Mouse (Mus musculus) CH12.LX (cell line): ENCODE measurements around the gene Gba2. TPM values are rescaled to one million over a fixed set of nuclear protein-coding genes. Genes with fewer than 3 reads are reported as not detected.

Experiments
- DNase-seq: peaks from one replicate; pipeline ENCODE4 v3.0.0-alpha.2; 2013; ENCODE audit errors: extremely low read depth
- H3K27ac ChIP-seq: 2 replicates; pipeline ENCODE4 v1.5.1; 2012; ENCODE audit warnings: low read depth, mild to moderate bottlenecking, control low read depth, moderate library complexity; ENCODE audit not compliant: insufficient read depth
- H3K27me3 ChIP-seq: replicated peaks from 2 replicates; pipeline ENCODE3; 2012; ENCODE audit warnings: inconsistent platforms
- H3K36me3 ChIP-seq, 2 experiments: replicated peaks in 1 of 2; 2 replicates each; pipeline versions ENCODE3 to v1.6.1; 2012; ENCODE audit warnings: inconsistent platforms in 1 of 2, low read length in 1 of 2, mild to moderate bottlenecking in 1 of 2, mixed read lengths in 1 of 2, moderate library complexity in 1 of 2; ENCODE audit not compliant: control insufficient read depth in 1 of 2, insufficient read depth in 1 of 2
- H3K4me1 ChIP-seq, 2 experiments: 2 replicates each; pipeline ENCODE4 v1.6.1; 2012; ENCODE audit warnings: inconsistent platforms in 1 of 2, moderate library complexity in 1 of 2; ENCODE audit not compliant: insufficient read depth in 2 of 2, control insufficient read depth in 1 of 2
- H3K4me2 ChIP-seq: 2 replicates; pipeline ENCODE4 v1.6.1; 2012; ENCODE audit warnings: low read depth, mild to moderate bottlenecking, control low read depth; ENCODE audit not compliant: poor library complexity, insufficient read depth, severe bottlenecking
- H3K4me3 ChIP-seq, 3 experiments: fragments of 150-350 bp in 1 of 3; sonication (generic) in 1 of 3; replicated peaks in 1 of 3; 2 replicates each; pipeline versions ENCODE3 to v1.5.1; 2011 to 2012; ENCODE audit warnings: low read depth in 2 of 3, low read length in 2 of 3, mild to moderate bottlenecking in 2 of 3, moderate library complexity in 2 of 3, control low read depth in 1 of 3, improper control_type of control experiment in 1 of 3, inconsistent platforms in 1 of 3, mixed read lengths in 1 of 3; ENCODE audit not compliant: poor library complexity in 1 of 3
- H3K79me2 ChIP-seq: replicated peaks from 2 replicates; pipeline ENCODE4 v1.6.1; 2012; ENCODE audit warnings: mild to moderate bottlenecking, moderate library complexity; ENCODE audit not compliant: control insufficient read depth, poor library complexity, insufficient read depth, severe bottlenecking; ENCODE audit errors: extremely low read depth
- H3K9ac ChIP-seq: 2 replicates; pipeline ENCODE4 v1.6.1; 2012; ENCODE audit warnings: low read depth, mild to moderate bottlenecking, control low read depth, moderate library complexity; ENCODE audit not compliant: insufficient read depth
- H3K9me3 ChIP-seq: replicated peaks from 2 replicates; pipeline ENCODE3; 2012; ENCODE audit warnings: low read length, inconsistent platforms, mixed read lengths
- BHLHE40 ChIP-seq: IDR thresholded peaks from 2 replicates; pipeline ENCODE4 v1.6.1; 2011; ENCODE audit warnings: mild to moderate bottlenecking, low read depth, low read length, improper control_type of control experiment
- CHD1 ChIP-seq: IDR thresholded peaks from 2 replicates; pipeline ENCODE4 v1.6.1; 2012; ENCODE audit warnings: low read depth, low read length, improper control_type of control experiment, inconsistent platforms
- CHD2 ChIP-seq: IDR thresholded peaks from 2 replicates; pipeline ENCODE4 v1.6.1; 2011; ENCODE audit warnings: low read length, improper control_type of control experiment
- CTCF ChIP-seq, 2 experiments: IDR thresholded peaks in 1 of 2; conservative IDR thresholded peaks in 1 of 2; 2 replicates each; pipeline ENCODE4 v1.5.1; 2011 to 2012; ENCODE audit warnings: low read depth in 2 of 2, low read length in 2 of 2, improper control_type of control experiment in 1 of 2, inconsistent platforms in 1 of 2, mild to moderate bottlenecking in 1 of 2, moderate library complexity in 1 of 2
- E2F4 ChIP-seq: IDR thresholded peaks from 2 replicates; pipeline ENCODE4 v1.6.1; 2011; ENCODE audit warnings: low read depth, low read length, improper control_type of control experiment; ENCODE audit not compliant: insufficient replicate concordance
- ELF1 ChIP-seq: IDR thresholded peaks from 2 replicates; pipeline ENCODE4 v1.6.1; 2014; ENCODE audit warnings: low read depth, mild to moderate bottlenecking, inconsistent platforms, low read length, improper control_type of control experiment
- EP300 ChIP-seq: IDR thresholded peaks from 2 replicates; pipeline ENCODE4 v1.6.1; 2011; ENCODE audit warnings: low read length, improper control_type of control experiment
- ETS1 ChIP-seq: conservative IDR thresholded peaks from 2 replicates; pipeline ENCODE4 v1.6.1; 2012; ENCODE audit warnings: low read depth, mild to moderate bottlenecking, inconsistent platforms, low read length, improper control_type of control experiment, moderate library complexity
- GABPA ChIP-seq: IDR thresholded peaks from 2 replicates; pipeline ENCODE4 v1.6.1; 2012; ENCODE audit warnings: low read depth, low read length, improper control_type of control experiment, inconsistent platforms; ENCODE audit not compliant: insufficient replicate concordance
- HCFC1 ChIP-seq: IDR thresholded peaks from 2 replicates; pipeline ENCODE4 v1.6.1; 2012; ENCODE audit warnings: low read depth, mild to moderate bottlenecking, inconsistent platforms, low read length, improper control_type of control experiment
- IRF4 ChIP-seq: IDR thresholded peaks from 2 replicates; pipeline ENCODE4 v1.6.1; 2014; ENCODE audit warnings: low read depth, mild to moderate bottlenecking, inconsistent platforms, low read length, improper control_type of control experiment
- JUN ChIP-seq: IDR thresholded peaks from 2 replicates; pipeline ENCODE4 v1.6.1; 2011; ENCODE audit warnings: low read depth, mild to moderate bottlenecking, low read length, improper control_type of control experiment, moderate library complexity; ENCODE audit not compliant: insufficient read depth
- JUND ChIP-seq: conservative IDR thresholded peaks from 2 replicates; pipeline ENCODE4 v1.6.1; 2011; ENCODE audit warnings: low read depth, low read length, improper control_type of control experiment
- KAT2A ChIP-seq: IDR thresholded peaks from 2 replicates; pipeline ENCODE4 v1.6.1; 2012; ENCODE audit warnings: low read length, improper control_type of control experiment, inconsistent platforms; ENCODE audit not compliant: insufficient replicate concordance
- MAFK ChIP-seq: IDR thresholded peaks from 2 replicates; pipeline ENCODE4 v1.6.1; 2011; ENCODE audit warnings: low read length, improper control_type of control experiment; ENCODE audit not compliant: insufficient replicate concordance
- MAX ChIP-seq: IDR thresholded peaks from 2 replicates; pipeline ENCODE4 v1.6.1; 2011; ENCODE audit warnings: low read length, improper control_type of control experiment
- MEF2A ChIP-seq: IDR thresholded peaks from 2 replicates; pipeline ENCODE4 v1.6.1; 2014; ENCODE audit warnings: low read depth, mild to moderate bottlenecking, inconsistent platforms, low read length, improper control_type of control experiment, borderline replicate concordance
- MXI1 ChIP-seq: IDR thresholded peaks from 2 replicates; pipeline ENCODE4 v1.6.1; 2011; ENCODE audit warnings: mild to moderate bottlenecking, low read depth, low read length, improper control_type of control experiment
- MYC ChIP-seq: IDR thresholded peaks from 2 replicates; pipeline ENCODE4 v1.6.1; 2011; ENCODE audit warnings: low read depth, mild to moderate bottlenecking, improper control_type of control experiment, low read length
- NELFE ChIP-seq: IDR thresholded peaks from 2 replicates; pipeline ENCODE4 v1.6.1; 2011; ENCODE audit warnings: low read depth, low read length, improper control_type of control experiment
- NRF1 ChIP-seq: IDR thresholded peaks from 2 replicates; pipeline ENCODE4 v1.6.1; 2014; ENCODE audit warnings: low read depth, mild to moderate bottlenecking, inconsistent platforms, low read length, improper control_type of control experiment, moderate library complexity
- PAX5 ChIP-seq: IDR thresholded peaks from 2 replicates; pipeline ENCODE4 v1.6.1; 2012; ENCODE audit warnings: low read length, inconsistent platforms, mixed read lengths
- POLR2A ChIP-seq: IDR thresholded peaks from 2 replicates; pipeline ENCODE4 v1.6.1; 2011; ENCODE audit warnings: low read depth, mild to moderate bottlenecking, improper control_type of control experiment, low read length
- POLR2AphosphoS2 ChIP-seq: IDR thresholded peaks from 2 replicates; pipeline ENCODE4 v1.6.1; 2011; ENCODE audit warnings: low read depth, low read length, improper control_type of control experiment
- RAD21 ChIP-seq: IDR thresholded peaks from 2 replicates; pipeline ENCODE4 v1.6.1; 2011; ENCODE audit warnings: low read depth, mild to moderate bottlenecking, low read length, improper control_type of control experiment, moderate library complexity
- RCOR1 ChIP-seq: conservative IDR thresholded peaks from 2 replicates; pipeline ENCODE4 v1.6.1; 2012; ENCODE audit warnings: low read depth, mild to moderate bottlenecking, inconsistent platforms, low read length, improper control_type of control experiment
- SIN3A ChIP-seq: IDR thresholded peaks from 2 replicates; pipeline ENCODE4 v1.6.1; 2012; ENCODE audit warnings: low read length, improper control_type of control experiment, inconsistent platforms
- SMC3 ChIP-seq: IDR thresholded peaks from 2 replicates; pipeline ENCODE4 v1.6.1; 2011; ENCODE audit warnings: low read depth, low read length, improper control_type of control experiment
- TBP ChIP-seq: conservative IDR thresholded peaks from 2 replicates; pipeline ENCODE4 v1.6.1; 2011; ENCODE audit warnings: low read depth, low read length, improper control_type of control experiment
- TCF12 ChIP-seq: IDR thresholded peaks from 2 replicates; pipeline ENCODE4 v1.6.1; 2014; ENCODE audit warnings: low read depth, mild to moderate bottlenecking, inconsistent platforms, low read length, improper control_type of control experiment
- UBTF ChIP-seq: IDR thresholded peaks from 2 replicates; pipeline ENCODE4 v1.6.1; 2012; ENCODE audit warnings: low read depth, mild to moderate bottlenecking, inconsistent platforms, low read length, improper control_type of control experiment, moderate library complexity
- USF1 ChIP-seq: IDR thresholded peaks from 2 replicates; pipeline ENCODE4 v1.6.1; 2014; ENCODE audit warnings: low read depth, mild to moderate bottlenecking, inconsistent platforms, low read length, improper control_type of control experiment
- USF2 ChIP-seq: conservative IDR thresholded peaks from 2 replicates; pipeline ENCODE4 v1.6.1; 2011; ENCODE audit warnings: low read depth, low read length, improper control_type of control experiment
- ZC3H11A ChIP-seq: IDR thresholded peaks from 2 replicates; pipeline ENCODE4 v1.6.1; 2012; ENCODE audit warnings: low read depth, mild to moderate bottlenecking, inconsistent platforms, low read length, improper control_type of control experiment
- ZKSCAN1 ChIP-seq: IDR thresholded peaks from 2 replicates; pipeline ENCODE4 v1.6.1; 2012; ENCODE audit warnings: low read depth, inconsistent platforms, low read length, improper control_type of control experiment, borderline replicate concordance
- ZMIZ1 ChIP-seq: IDR thresholded peaks from 2 replicates; pipeline ENCODE4 v1.6.1; 2012; ENCODE audit warnings: low read depth, mild to moderate bottlenecking, inconsistent platforms, low read length, improper control_type of control experiment
- ZNF384 ChIP-seq: IDR thresholded peaks from 2 replicates; pipeline ENCODE4 v1.6.1; 2012; ENCODE audit warnings: low read depth, low read length, improper control_type of control experiment, inconsistent platforms
- dilution Hi-C: fragments of 300-500 bp; cut with MboI; formaldehyde crosslinking; loops from 2 replicates; pipeline ENCODE4 v1.14.3; 2020; ENCODE audit warnings: low sequenced_read_pairs; ENCODE audit not compliant: extremely low pct_unique_long_range_greater_than_20kb, extremely low pct_ligation_motif_present
- in situ Hi-C: fragments of 300-500 bp; cut with MboI; formaldehyde crosslinking; loops from 3 replicates; pipeline ENCODE4 v1.14.3; 2019; ENCODE audit warnings: low sequenced_read_pairs, low pct_ligation_motif_present, low pct_unique_long_range_greater_than_20kb, mixed read lengths
- polyA plus RNA-seq: library from polyadenylated mRNA; unstranded; fragments of >175 nt; gene quantifications from 2 replicates; pipeline ENCODE4 v1.2.1, GENCODE M21; 2012; ENCODE audit warnings: low read depth; ENCODE audit not compliant: insufficient read length
- total RNA-seq, 2 experiments: library from RNA; depleted of rRNA; stranded (reverse); fragments of 300-350 nt in 1 of 2; fragments of >200 nt in 1 of 2; gene quantifications; 2 replicates each; pipeline ENCODE4 v1.2.3; 2012 to 2014

The Gba2 gene
- total RNA-seq (2012; rRNA removed) (3.6 and 4.1 TPM in 2 replicates), total RNA-seq (2014; rRNA removed) (3.2 TPM in 2 replicates), polyA plus RNA-seq (8.7 and 11.2 TPM in 2 replicates)

DNA sequence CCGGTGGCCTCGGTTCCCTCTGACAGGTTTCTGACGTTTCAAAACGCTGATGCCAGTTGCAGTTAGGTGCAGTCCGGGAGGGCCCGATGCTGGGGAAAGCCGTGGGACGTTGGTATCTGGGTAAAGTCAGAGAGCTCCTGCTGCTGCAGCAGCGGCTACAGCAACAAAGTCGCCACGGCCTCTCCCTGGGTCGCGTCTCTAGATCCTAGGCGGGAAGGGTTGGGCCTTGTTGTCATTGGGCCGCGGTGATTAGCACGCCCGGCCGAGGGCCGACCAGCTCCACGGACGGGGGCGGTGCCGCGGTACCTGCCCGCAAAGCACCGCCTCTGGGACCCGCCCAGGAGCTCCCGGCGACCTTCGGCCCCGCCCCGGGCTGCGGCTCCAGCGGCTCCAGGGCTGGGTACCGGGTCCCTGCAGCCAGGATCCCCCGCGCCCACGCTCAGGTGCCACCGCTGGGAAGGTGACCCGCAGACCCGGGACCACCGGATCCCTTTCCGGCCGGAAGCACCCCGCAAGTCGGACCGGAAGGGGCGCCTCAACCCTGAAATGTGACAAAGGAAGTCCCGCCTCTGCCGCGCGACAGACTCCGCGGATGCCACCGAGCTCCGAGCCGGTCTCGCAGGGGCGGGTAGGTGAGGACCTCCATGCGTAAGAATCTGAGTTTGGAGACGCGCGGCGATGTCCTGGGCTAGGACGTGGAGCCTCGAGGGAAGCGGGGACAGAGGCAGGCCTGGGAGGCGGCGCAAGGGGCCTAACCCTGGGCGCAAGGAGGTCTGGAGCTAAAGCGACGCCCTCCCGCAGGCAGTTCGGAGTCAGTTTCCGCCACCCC lies at the start of gene Gba2, which contains the start of gene Rgp1:
Gba2 (minus strand) TSS at position 498 of the 829 bp plus-strand sequence.
Rgp1 (plus strand) TSS at position 340 of the 829 bp plus-strand sequence.
- H3K4me3 ChIP-seq, result peak within 1 kb of the TSS; percentile 73 to 80 (median 77)
- H3K27ac ChIP-seq, result peak within 1 kb of the TSS; percentile 9; the same call in 1 of the 2 replicates
- H3K9me3 ChIP-seq, result no peaks in the 10 kb centered on the region
- in situ Hi-C loops, result no loop called here
- peaks cover 32 to 59% of the 10 kb centered on the region in 2 experiments for H3K36me3 ChIP-seq
- H3K9ac ChIP-seq, result peak within 1 kb of the TSS; percentile 63
- DNase-seq, result peak; percentile 81
- H3K27me3 ChIP-seq, result no peaks in the 10 kb centered on the region
- dilution Hi-C loops, result no loop called here
- peak within 1 kb of the TSS; percentile 85 for H3K4me2 ChIP-seq
- peaks cover 14 to 44% of the 10 kb centered on the region in 2 experiments for H3K4me1 ChIP-seq
- peaks cover 7% of the 10 kb centered on the region for H3K79me2 ChIP-seq
- TF ChIP-seq POLR2AphosphoS2 (peak; percentile 53), ZC3H11A (no peak), SMC3 (no peak), BHLHE40 (peak; percentile 20; the same call in 1 of the 2 replicates), ELF1 (peak; percentile 80), CHD2 (no peak), NRF1 (0 out of 2 replicates have a peak, but pooled peaks have one; percentile 14), MAX (peak; percentile 61), POLR2A (peak; percentile 81), ZMIZ1 (peak; percentile 70), PAX5 (no peak), RCOR1 (no peak; the same call in 1 of the 2 replicates), HCFC1 (peak; percentile 79), IRF4 (peak; percentile 61), SIN3A (peak; percentile 92), E2F4 (no peak), CTCF (conservative IDR thresholded peaks at IDR 0.05 in 1 of 2, IDR thresholded peaks at IDR 0.05 in 1 of 2; ENCODE audit: low read depth in 2 of 2, low read length in 2 of 2) (no peak), MXI1 (peak; percentile 78; the same call in 1 of the 2 replicates), UBTF (0 out of 2 replicates have a peak, but pooled peaks have one; percentile 38), USF2 (no peak), TBP (0 out of 2 replicates have a peak, but pooled peaks have one; percentile 13), CHD1 (no peak), MEF2A (peak; percentile 14; the same call in 1 of the 2 replicates), ZNF384 (no peak), ETS1 (0 out of 2 replicates have a peak, but pooled peaks have one; percentile 7), JUN (no peak), ZKSCAN1 (no peak), MYC (0 out of 2 replicates have a peak, but pooled peaks have one; percentile 14), TCF12 (peak; percentile 29), KAT2A (peak; percentile 65; the same call in 1 of the 2 replicates), NELFE (peak; percentile 87), EP300 (no peak), USF1 (no peak), JUND (no peak), RAD21 (no peak), GABPA (no peak; the same call in 1 of the 2 replicates), MAFK (0 out of 2 replicates have a peak, but pooled peaks have one; percentile 9)
